19 mouse cellular contexts compared by ENCODE assay signal in the genomic region with DNA sequence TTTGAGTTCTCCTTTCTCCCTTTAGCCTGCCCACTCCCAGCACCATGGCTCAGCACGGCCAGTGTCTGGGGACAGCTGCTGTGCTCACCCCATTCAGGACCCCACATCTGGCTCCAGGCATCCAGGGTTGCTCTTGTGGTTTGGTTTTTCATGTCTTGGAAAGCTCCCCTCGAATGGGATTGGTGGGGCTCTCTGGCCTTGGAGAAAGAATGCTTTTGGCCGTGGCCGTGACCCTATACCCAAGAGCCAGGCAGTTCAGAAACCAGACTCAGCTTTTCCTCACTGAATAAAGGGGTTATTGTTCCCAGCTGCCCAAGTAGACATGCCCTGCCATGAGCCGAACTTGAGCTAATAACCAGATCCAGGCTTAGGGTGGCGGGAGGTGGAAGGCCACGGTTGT.
DNase-seq lines count a peak whose midpoint lies in the region; ATAC-seq lines count a peak whose summit lies in the region.
"Had no signal": no experiment of that assay in that cellular context is flagged by ENCODE, and none has a peak within 500 bp of the region (broad histone marks: within the 10 kb centered on the region; RNA-seq: fewer than 3 reads in every experiment).

No protein-coding gene starts in this region.

- DNase-seq in retina, postnatal 1 day = peak; percentile 14
- DNase-seq in retina, embryonic 14.5 days (ENCODE audit: low spot score) = no peak
- DNase-seq in gastrocnemius, postnatal 36 days = no peak
- DNase-seq in left cerebral cortex, postnatal 25 days (ENCODE audit: low spot score in 2 of 2) = no peak
- no peak for DNase-seq in heart, postnatal 10 days
- DNase-seq: adrenal gland, postnatal 10 days; cerebellum, adult 11-12 months; gastrocnemius, postnatal 25 days; heart, postnatal 36 days; kidney, postnatal 4 days; right cerebral cortex, postnatal 25 days had no signal

- ATAC-seq in embryonic facial prominence, embryonic 13.5 days (ENCODE audit: insufficient number of reproducible peaks, insufficient read depth, low FRiP score, low TSS enrichment, low read depth) = peak; percentile 82
- ATAC-seq in limb, embryonic 12.5 days (ENCODE audit: insufficient number of reproducible peaks, insufficient read depth, low FRiP score, low TSS enrichment, low read depth) = peak; percentile 80; the same call in 1 of the 2 replicates
- ATAC-seq: intestine, embryonic 15.5 days; lung, postnatal 0 days; midbrain, embryonic 16.5 days had no signal

- H3K4me2 ChIP-seq in embryonic facial prominence, embryonic 13.5 days = no peak overlapping the region
- no peak overlapping the region for H3K4me2 ChIP-seq in limb, embryonic 12.5 days
- H3K4me2 ChIP-seq: heart, embryonic 11.5 days; intestine, embryonic 15.5 days; liver, embryonic 15.5 days had no signal

- no peak overlapping the region for H3K9ac ChIP-seq in embryonic facial prominence, embryonic 13.5 days
- H3K9ac ChIP-seq in limb, embryonic 12.5 days (replicated peaks) = no peak overlapping the region
- H3K9ac ChIP-seq: intestine, embryonic 15.5 days; liver, embryonic 15.5 days had no signal

- 21% methylated on average over 7 of the region's 7 CpGs for WGBS in embryonic facial prominence, embryonic 13.5 days
- WGBS in limb, embryonic 12.5 days = 30% methylated on average over 7 of the region's 7 CpGs

- intact Hi-C loops in gastrocnemius, postnatal 36 days (cut with DNase I) = no loop called here
- intact Hi-C loops in left cerebral cortex, postnatal 25 days (cut with DNase I) = no loop called here
- intact Hi-C loops in heart, postnatal 10 days (cut with DNase I) = no loop called here

- H3K27me3 ChIP-seq in embryonic facial prominence, embryonic 13.5 days = no peaks in the 10 kb centered on the region
- no peaks in the 10 kb centered on the region for H3K27me3 ChIP-seq in limb, embryonic 12.5 days
- H3K27me3 ChIP-seq: intestine, embryonic 15.5 days; liver, embryonic 15.5 days had no signal

- H3K9me3 ChIP-seq in embryonic facial prominence, embryonic 13.5 days = no peaks in the 10 kb centered on the region; the same call in 1 of the 2 replicates
- no peaks in the 10 kb centered on the region for H3K9me3 ChIP-seq in limb, embryonic 12.5 days
- H3K9me3 ChIP-seq: intestine, embryonic 15.5 days; liver, embryonic 15.5 days had no signal

- H3K4me1 ChIP-seq in embryonic facial prominence, embryonic 13.5 days = peaks cover 29% of the 10 kb centered on the region
- H3K4me1 ChIP-seq in limb, embryonic 12.5 days (replicated peaks) = peaks cover 16% of the 10 kb centered on the region
- H3K4me1 ChIP-seq: intestine, embryonic 15.5 days; liver, embryonic 15.5 days had no signal

- H3K36me3 ChIP-seq in embryonic facial prominence, embryonic 13.5 days = no peaks in the 10 kb centered on the region
- H3K36me3 ChIP-seq in limb, embryonic 12.5 days = no peaks in the 10 kb centered on the region
- H3K36me3 ChIP-seq: intestine, embryonic 15.5 days; liver, embryonic 15.5 days had no signal

- peak overlapping the region; percentile 68 for H3K27ac ChIP-seq in embryonic facial prominence, embryonic 13.5 days
- peak overlapping the region; percentile 91 for H3K27ac ChIP-seq in limb, embryonic 12.5 days
- H3K27ac ChIP-seq: intestine, embryonic 15.5 days; liver, embryonic 15.5 days; stomach, postnatal 0 days had no signal

- no peak overlapping the region for H3K4me3 ChIP-seq in embryonic facial prominence, embryonic 13.5 days
- H3K4me3 ChIP-seq in limb, embryonic 12.5 days (replicated peaks) = no peak overlapping the region
- H3K4me3 ChIP-seq: intestine, embryonic 15.5 days; liver, embryonic 15.5 days had no signal
